Mouse (Mus musculus): ENCODE measurements around the gene Cdkl2.

DNA sequence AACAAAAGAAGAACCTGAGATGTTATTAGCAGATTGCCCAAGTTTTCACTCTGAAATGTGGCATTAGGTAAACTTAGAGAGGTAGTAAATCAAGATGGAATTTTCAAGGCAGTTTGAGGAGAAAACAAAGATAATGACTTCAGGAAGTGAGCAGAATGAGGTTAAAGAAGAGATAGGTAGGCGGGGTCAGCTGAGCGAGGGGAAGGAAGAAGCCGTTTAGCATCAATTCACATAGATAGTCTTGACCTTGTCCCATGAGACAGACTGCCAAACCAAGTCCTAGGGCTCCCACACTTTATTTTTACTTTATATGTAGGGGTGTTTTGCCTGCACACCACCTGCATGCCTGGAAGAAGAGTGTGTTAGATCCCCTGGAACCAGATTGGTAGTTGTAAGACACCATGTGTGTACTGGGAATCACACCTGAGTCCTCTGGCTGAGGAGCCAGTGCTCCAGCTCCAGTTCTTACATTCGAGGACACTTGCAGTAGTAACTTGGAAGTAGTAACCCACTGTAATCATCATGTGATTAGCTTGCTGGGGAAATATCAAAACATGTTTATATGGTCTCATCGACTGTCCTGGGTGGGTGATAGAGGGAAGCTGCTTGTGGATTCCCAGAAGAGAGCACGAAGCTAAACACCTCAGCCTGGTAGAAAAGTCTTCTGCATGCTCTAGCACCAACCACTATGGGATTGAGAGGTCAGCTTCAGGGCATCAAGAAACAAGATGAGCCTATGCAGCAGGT lies 52.3 kb downstream of the Cdkl2 start:
- TF ChIP-seq ZC3H11A (IDR thresholded peaks at IDR 0.05; ENCODE audit: low read depth, low read length) (no peak), GABPA (IDR thresholded peaks at IDR 0.05; ENCODE audit: insufficient replicate concordance, low read depth, low read length) (no peak), HCFC1 (IDR thresholded peaks at IDR 0.05; ENCODE audit: low read depth, low read length) (no peak), BHLHE40 (IDR thresholded peaks at IDR 0.05; ENCODE audit: low read depth, low read length) (no peak), ZKSCAN1 (IDR thresholded peaks at IDR 0.05; ENCODE audit: borderline replicate concordance, low read depth, low read length) (no peak), EP300 (IDR thresholded peaks at IDR 0.05; ENCODE audit: low read length) (no peak), USF2 (conservative IDR thresholded peaks at IDR 0.05; ENCODE audit: low read depth, low read length) (no peak), POLR2A (IDR thresholded peaks at IDR 0.05; ENCODE audit: low read depth, low read length) (no peak), RCOR1 (conservative IDR thresholded peaks at IDR 0.05; ENCODE audit: low read depth, low read length) (no peak), CHD2 (IDR thresholded peaks at IDR 0.05; ENCODE audit: low read length) (no peak), CTCF (conservative IDR thresholded peaks at IDR 0.05 in 1 of 2, IDR thresholded peaks at IDR 0.05 in 1 of 2; ENCODE audit: low read depth in 2 of 2, low read length in 2 of 2) (no peak), MAFK (IDR thresholded peaks at IDR 0.05; ENCODE audit: insufficient replicate concordance, low read length) (no peak), POLR2AphosphoS2 (IDR thresholded peaks at IDR 0.05; ENCODE audit: low read depth, low read length) (no peak)
